Mouse (Mus musculus) hindbrain, postnatal 0 days (tissue): ENCODE results near the gene Phlda2. TPM values are rescaled to one million over a fixed set of nuclear protein-coding genes. Genes with fewer than 3 reads are reported as not detected.
A peak's percentile ranks its signal among the peaks of the same experiment; 100 is the strongest.

Source experiments
- ATAC-seq: fragments of 200-750 bp; cut with Nextera tagmentation; 2 replicates; pipeline ENCODE4 v1.8.0; 2017; ENCODE audit warnings: mild to moderate bottlenecking, moderate TSS enrichment, moderate library complexity
- DNase-seq: peaks from one replicate; pipeline ENCODE4 v3.0.0-alpha.2; 2015; ENCODE audit warnings: low spot score
- H3K27ac ChIP-seq: fragments of 300-500 bp; sonication (generic); 2 replicates; pipeline ENCODE4 v1.5.1; 2014; ENCODE audit warnings: mild to moderate bottlenecking
- H3K27me3 ChIP-seq: fragments of 300-500 bp; sonication (generic); 2 replicates; pipeline ENCODE4 v1.6.1; 2014; ENCODE audit warnings: low read length, mixed read lengths; ENCODE audit not compliant: insufficient read depth
- H3K36me3 ChIP-seq: fragments of 300-500 bp; sonication (generic); 2 replicates; pipeline ENCODE4 v1.6.1; 2014; ENCODE audit warnings: low read length, mixed read lengths; ENCODE audit not compliant: insufficient read depth
- H3K4me1 ChIP-seq: fragments of 300-500 bp; sonication (generic); 2 replicates; pipeline ENCODE4 v1.6.1; 2014; ENCODE audit warnings: antibody characterized with exemption, low read length, mixed read lengths; ENCODE audit not compliant: insufficient read depth
- H3K4me2 ChIP-seq: fragments of 300-500 bp; sonication (generic); 2 replicates; pipeline ENCODE4 v1.6.1; 2014; ENCODE audit warnings: low read depth, mild to moderate bottlenecking, low read length, moderate library complexity, mixed read lengths
- H3K4me3 ChIP-seq: fragments of 300-500 bp; sonication (generic); 2 replicates; pipeline ENCODE4 v1.5.1; 2014; ENCODE audit warnings: low read length
- H3K9ac ChIP-seq: fragments of 300-500 bp; sonication (generic); replicated peaks from 2 replicates; pipeline ENCODE4 v1.6.1; 2014; ENCODE audit warnings: mild to moderate bottlenecking, low read length, moderate library complexity, mixed read lengths
- H3K9me3 ChIP-seq: fragments of 300-500 bp; sonication (generic); 2 replicates; pipeline ENCODE4 v1.6.1; 2016; ENCODE audit warnings: low read length, mixed read lengths
- CTCF ChIP-seq: IDR thresholded peaks from 2 replicates; pipeline ENCODE4 v1.5.1; 2016; ENCODE audit warnings: antibody characterized with exemption, control low read depth, low read depth
- WGBS: fragments of 180-500 bp; shearing (Covaris S2); extraction: QIAGEN DNeasy Blood & Tissue Kit; methylation state at CpG from one replicate; pipeline ENCODE4 v1.1.7; 2014; 5-methylcytosine and 5-hydroxymethylcytosine counted together
- polyA plus RNA-seq: library from polyadenylated mRNA; unstranded; fragments of >200 nt; fragmentation: Nextera tagmentation; extraction: Ambion mirVana; gene quantifications from 2 replicates; pipeline ENCODE4 v1.2.1, GENCODE M21; 2015
- total RNA-seq: library from RNA; depleted of rRNA; stranded (reverse); fragments of >200 nt; gene quantifications from 2 replicates; pipeline ENCODE4 v1.2.3, GENCODE M21; 2014

The Phlda2 gene
- total and polyA plus RNA-seq, 2 experiments from 2014 or later = 0.52 to 0.73 TPM

DNA sequence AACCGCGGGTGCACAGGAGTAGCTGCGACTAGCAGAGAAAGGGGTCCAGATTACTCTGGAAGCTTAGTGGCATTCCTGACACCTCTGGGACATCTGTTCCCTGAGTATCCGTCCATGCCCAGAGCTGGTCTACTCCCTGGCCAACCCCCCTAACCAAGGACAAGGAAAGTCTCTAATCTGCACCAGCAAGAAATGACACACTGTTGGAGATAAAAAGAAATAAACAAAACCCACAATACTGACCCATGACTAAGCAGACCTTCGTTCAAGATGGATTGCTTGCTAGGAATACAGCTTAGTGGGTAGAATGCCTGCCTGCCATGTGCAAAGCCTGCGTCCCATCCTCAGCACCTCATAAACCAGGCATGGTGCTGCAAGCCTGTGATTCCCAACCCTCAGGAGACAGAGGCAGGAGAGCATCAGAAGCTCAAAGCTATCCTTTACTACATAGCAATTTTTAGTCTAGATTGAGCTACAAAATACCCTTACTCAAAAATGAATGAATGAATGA, 9.3 kb downstream of the Phlda2 start:
- H3K27ac ChIP-seq = no peak overlapping the region
- no peak overlapping the region for H3K9ac ChIP-seq
- no peaks in the 10 kb centered on the region for H3K27me3 ChIP-seq
- H3K36me3 ChIP-seq = no peaks in the 10 kb centered on the region
- DNase-seq = no peak
- 86% methylated on average over 6 of the region's 6 CpGs for WGBS
- H3K4me2 ChIP-seq = no peak overlapping the region
- H3K9me3 ChIP-seq = no peaks in the 10 kb centered on the region
- no peak overlapping the region for H3K4me3 ChIP-seq
- TF ChIP-seq CTCF = no peak
- ATAC-seq = no peak
- H3K4me1 ChIP-seq = no peaks in the 10 kb centered on the region

DNA sequence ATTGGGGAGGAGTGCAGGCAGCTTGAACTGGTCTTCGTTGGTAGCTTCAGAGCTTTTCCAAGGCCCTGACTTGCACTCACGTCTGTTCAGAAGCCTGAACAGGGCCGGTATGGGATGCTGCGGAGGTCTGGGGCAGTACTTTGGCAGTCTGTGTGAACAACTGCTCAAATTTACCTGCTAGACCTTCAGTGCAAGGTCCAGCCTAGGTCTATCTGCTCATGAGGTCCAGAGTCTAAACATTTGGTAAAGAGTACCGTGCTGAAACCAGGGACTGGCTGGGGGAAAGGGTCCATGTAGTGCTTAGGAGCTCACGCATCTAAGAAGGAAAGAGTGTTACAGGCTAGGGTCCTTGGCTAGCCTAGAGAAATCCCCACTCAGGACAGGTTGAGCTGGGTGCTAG, 13.2 kb downstream of the Phlda2 start:
- 84% methylated on average over 6 of the region's 6 CpGs for WGBS
- TF ChIP-seq CTCF = no peak
- DNase-seq (no peak), ATAC-seq (no peak)
- no peak overlapping the region for H3K9ac ChIP-seq
- H3K36me3 ChIP-seq = no peaks in the 10 kb centered on the region
- no peak overlapping the region for H3K4me2 ChIP-seq
- H3K9me3 ChIP-seq = no peaks in the 10 kb centered on the region
- H3K27ac ChIP-seq = no peak overlapping the region
- no peaks in the 10 kb centered on the region for H3K4me1 ChIP-seq
- H3K27me3 ChIP-seq = no peaks in the 10 kb centered on the region
- H3K4me3 ChIP-seq = no peak overlapping the region

DNA sequence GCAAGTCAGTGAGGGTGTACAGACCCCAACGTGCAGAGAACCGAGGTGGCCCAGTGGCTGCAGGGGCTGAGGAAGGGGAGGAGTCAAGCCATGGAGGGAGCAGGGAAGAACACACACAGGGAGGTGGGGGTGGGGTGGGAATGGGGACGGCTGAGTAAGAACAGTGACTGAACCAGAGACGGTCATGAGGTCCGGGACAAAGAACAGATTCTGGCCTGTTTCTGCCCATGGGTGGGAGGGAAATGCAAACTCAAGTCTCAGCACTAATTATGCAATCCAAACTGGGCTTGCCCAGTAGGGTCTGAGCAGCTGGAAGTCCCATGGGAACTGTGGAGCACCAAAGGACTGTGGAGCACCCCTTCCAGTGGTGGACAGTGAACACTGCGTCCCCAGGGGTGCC, 20.4 kb downstream of the Phlda2 start:
- Histone ChIP-seq H3K36me3 (no peaks in the 10 kb centered on the region), H3K27ac (no peak overlapping the region), H3K9me3 (no peaks in the 10 kb centered on the region), H3K4me1 (no peaks in the 10 kb centered on the region), H3K27me3 (no peaks in the 10 kb centered on the region), H3K4me3 (no peak overlapping the region), H3K9ac (no peak overlapping the region), H3K4me2 (no peak overlapping the region)
- no peak for TF ChIP-seq CTCF
- 18% methylated on average over 6 of the region's 6 CpGs for WGBS
- ATAC-seq (no peak), DNase-seq (no peak)

DNA sequence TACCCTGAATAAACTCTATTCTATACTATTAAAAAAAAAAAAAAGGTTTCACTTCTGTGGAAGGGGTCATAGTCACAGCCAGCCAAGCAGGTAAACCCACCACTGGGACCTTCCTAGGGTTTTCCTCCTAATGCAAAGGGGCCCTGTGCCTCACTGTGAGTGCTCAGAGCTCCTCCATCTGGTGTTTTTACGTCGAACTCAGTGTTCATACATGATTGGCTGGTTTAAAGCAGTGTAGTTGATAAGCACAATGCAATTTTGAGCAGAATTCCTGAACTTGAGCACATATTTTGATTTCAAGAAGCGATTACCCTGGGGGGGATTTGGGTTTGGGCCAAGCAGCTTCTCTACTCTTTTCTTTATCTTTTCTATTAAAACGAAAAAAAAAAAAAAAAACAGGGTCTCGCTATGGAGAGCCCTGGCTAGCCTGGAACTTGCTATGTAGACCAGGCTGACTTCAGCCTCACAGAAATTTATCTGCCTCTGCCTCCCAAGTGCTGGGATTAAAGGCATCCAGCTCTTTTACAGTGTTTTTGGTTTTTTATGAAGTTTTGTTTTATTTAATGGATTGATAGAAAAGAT, 21.1 kb downstream of the Phlda2 start:
- ATAC-seq = no peak
- Histone ChIP-seq H3K9ac (no peak overlapping the region), H3K27ac (no peak overlapping the region), H3K36me3 (no peaks in the 10 kb centered on the region), H3K4me2 (no peak overlapping the region), H3K27me3 (no peaks in the 10 kb centered on the region), H3K9me3 (no peaks in the 10 kb centered on the region), H3K4me3 (no peak overlapping the region), H3K4me1 (no peaks in the 10 kb centered on the region)
- WGBS = 57% methylated on average over 5 of the region's 5 CpGs
- no peak for DNase-seq
- TF ChIP-seq CTCF = no peak

DNA sequence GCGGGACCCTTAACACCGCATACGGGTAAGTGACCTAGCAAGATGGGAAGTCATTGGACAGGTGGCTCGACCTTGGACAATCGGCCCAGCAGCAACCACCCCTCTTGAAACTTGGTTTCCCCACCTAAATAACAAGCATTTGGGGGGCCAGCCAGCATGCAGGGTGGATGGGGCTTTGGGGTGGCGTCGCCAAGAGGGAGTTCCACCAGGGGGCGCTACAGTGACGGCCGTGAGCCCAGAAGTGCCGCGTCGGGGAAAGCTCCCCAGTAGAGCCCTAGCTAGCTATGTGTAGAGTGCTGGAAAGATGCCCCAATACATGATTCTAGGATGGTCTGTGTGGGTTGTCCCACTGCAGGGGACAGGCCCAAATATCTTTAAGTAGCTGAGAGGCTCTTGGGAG, 22.5 kb downstream of the Phlda2 start:
- DNase-seq = peak; percentile 60
- Histone ChIP-seq H3K9me3 (no peaks in the 10 kb centered on the region), H3K4me1 (no peaks in the 10 kb centered on the region), H3K4me2 (no peak overlapping the region), H3K4me3 (no peak overlapping the region), H3K27ac (no peak overlapping the region), H3K36me3 (no peaks in the 10 kb centered on the region), H3K9ac (no peak overlapping the region), H3K27me3 (no peaks in the 10 kb centered on the region)
- TF ChIP-seq CTCF = peak; percentile 70
- WGBS = 38% methylated on average over 13 of the region's 13 CpGs
- ATAC-seq = 0 out of 2 replicates have a peak, but pooled peaks have one; percentile 25

DNA sequence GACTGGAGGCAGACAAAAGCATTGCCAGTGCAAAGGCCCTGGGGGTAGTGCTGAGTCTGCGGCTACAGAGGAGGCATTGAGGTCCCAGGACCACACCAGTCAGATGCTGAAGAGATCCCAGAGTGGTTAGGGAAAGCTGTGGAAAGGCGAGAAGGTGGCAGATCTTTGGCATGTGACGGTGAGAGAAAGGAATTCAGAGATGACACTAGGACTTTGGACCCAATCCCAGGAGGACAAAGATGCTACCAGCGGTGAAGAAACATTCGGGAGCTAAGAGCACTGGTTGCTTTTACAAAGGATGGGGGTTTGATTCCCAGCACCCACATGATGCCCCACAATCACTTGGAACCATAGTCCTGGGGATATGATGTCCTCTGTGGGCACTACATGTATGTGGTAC, 25.1 kb downstream of the Phlda2 start:
- no peak overlapping the region for H3K27ac ChIP-seq
- no peak overlapping the region for H3K9ac ChIP-seq
- DNase-seq (no peak), ATAC-seq (no peak)
- no peaks in the 10 kb centered on the region for H3K36me3 ChIP-seq
- H3K4me2 ChIP-seq = no peak overlapping the region
- no peak overlapping the region for H3K4me3 ChIP-seq
- no peaks in the 10 kb centered on the region for H3K9me3 ChIP-seq
- WGBS = 84% methylated on average over 5 of the region's 5 CpGs
- TF ChIP-seq CTCF = no peak
- no peaks in the 10 kb centered on the region for H3K4me1 ChIP-seq
- H3K27me3 ChIP-seq = no peaks in the 10 kb centered on the region

DNA sequence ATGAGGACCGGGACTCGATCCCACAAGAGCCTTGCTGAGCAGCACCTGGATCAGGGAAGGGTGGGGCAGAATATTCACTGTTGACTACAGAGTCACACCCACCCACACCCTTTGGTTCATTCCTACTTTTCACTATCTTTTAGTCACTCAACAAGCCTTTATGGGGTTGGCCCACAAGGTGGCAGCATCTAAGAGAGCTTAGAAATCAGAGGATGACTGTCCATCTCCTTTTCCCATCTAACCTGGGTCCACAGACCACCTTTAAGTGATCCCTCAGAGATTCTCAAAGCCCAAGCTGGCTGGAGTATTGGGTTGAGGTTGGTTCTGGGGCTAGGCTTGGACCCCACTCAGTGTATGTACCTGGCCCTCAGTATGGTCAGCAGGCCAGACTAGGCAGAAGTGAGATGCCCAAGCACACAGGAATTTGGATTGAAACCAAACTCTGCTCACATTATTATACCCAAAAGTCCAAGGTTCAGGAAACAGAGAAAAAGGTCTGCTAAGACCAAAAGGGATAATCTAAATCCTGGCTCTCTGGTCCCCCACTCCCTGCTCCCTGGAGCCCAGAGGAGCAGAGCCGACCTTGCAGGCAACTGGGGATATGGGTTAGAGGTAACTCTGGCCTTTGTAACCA, 26.1 kb downstream of the Phlda2 start:
- H3K36me3 ChIP-seq = no peaks in the 10 kb centered on the region
- H3K4me1 ChIP-seq = no peaks in the 10 kb centered on the region
- H3K9me3 ChIP-seq = no peaks in the 10 kb centered on the region
- H3K4me3 ChIP-seq = no peak overlapping the region
- ATAC-seq = no peak
- H3K9ac ChIP-seq = no peak overlapping the region
- no peak overlapping the region for H3K27ac ChIP-seq
- DNase-seq = no peak
- no peak overlapping the region for H3K4me2 ChIP-seq
- TF ChIP-seq CTCF = no peak
- WGBS = 86% methylated on average over 3 of the region's 3 CpGs
- H3K27me3 ChIP-seq = no peaks in the 10 kb centered on the region
